Mouse (Mus musculus) c-Kit-negative CD71-positive TER-119-positive erythroid progenitor cells, embryonic 14.5 days (primary cell): ENCODE results near the gene Xpo4.

Experiments used
- DNase-seq: peaks from one replicate; pipeline ENCODE4 v3.0.0-alpha.2; 2013; ENCODE audit warnings: low read depth, low spot score

Gene Xpo4

GRCm38 (mm10) chr14:57537261-57538015 is 127.8 kb downstream of the Xpo4 start:
- DNase-seq, result no peak

GRCm38 (mm10) chr14:57536820-57537219 is 128.4 kb downstream of the Xpo4 start:
- DNase-seq, result no peak

GRCm38 (mm10) chr14:57535646-57536045 is 129.6 kb downstream of the Xpo4 start:
- DNase-seq, result no peak

GRCm38 (mm10) chr14:57534961-57535360 is 130.3 kb downstream of the Xpo4 start:
- no peak for DNase-seq

- DNase-seq, result no peak
Observed at GRCm38 (mm10) chr14:57534346-57534745, 130.9 kb downstream of the Xpo4 start.

GRCm38 (mm10) chr14:57533841-57534240 is 131.4 kb downstream of the Xpo4 start:
- DNase-seq, result no peak

- DNase-seq, result no peak
Observed at GRCm38 (mm10) chr14:57533214-57533613, 132.0 kb downstream of the Xpo4 start.

- DNase-seq, result no peak
Observed at GRCm38 (mm10) chr14:57532577-57532976, 132.7 kb downstream of the Xpo4 start.

GRCm38 (mm10) chr14:57529786-57530515 is 135.3 kb downstream of the Xpo4 start:
- DNase-seq, result no peak

GRCm38 (mm10) chr14:57529086-57529785 is 136.0 kb downstream of the Xpo4 start:
- DNase-seq, result no peak

GRCm38 (mm10) chr14:57527598-57527997 is 137.6 kb downstream of the Xpo4 start:
- DNase-seq, result no peak
